Mouse (Mus musculus) T-helper 1 cell (primary cell): ENCODE results near the gene Lrpprc.

Experiments
- in situ Hi-C: fragments of 300-600 bp; cut with MboI, MseI; formaldehyde crosslinking; loops from one replicate; pipeline ENCODE4 v1.15.1; 2025; ENCODE audit warnings: high pct_unique_total_duplicates

The Lrpprc gene

GRCm38 (mm10) chr17:84675204-84675603 lies 115.4 kb downstream of the Lrpprc start:
- in situ Hi-C loops, result loop anchor here (10.0 to 25.0 kb wide), 2 partner anchors 962 to 1110 kb away; no protein-coding TSS in a partner anchor

- in situ Hi-C loops, result loop anchor here (10.0 kb wide), 1 partner anchor 1111 kb away; no protein-coding TSS in a partner anchor
Observed at GRCm38 (mm10) chr17:84674048-84674447, 116.5 kb downstream of the Lrpprc start.

GRCm38 (mm10) chr17:84672376-84673369 lies 117.9 kb downstream of the Lrpprc start:
- in situ Hi-C loops, result loop anchor here (10.0 kb wide), 1 partner anchor 1112 kb away; no protein-coding TSS in a partner anchor

- in situ Hi-C loops, result no loop called here
Observed at GRCm38 (mm10) chr17:84667848-84668247, 122.7 kb downstream of the Lrpprc start.

GRCm38 (mm10) chr17:84665691-84666090 lies 124.9 kb downstream of the Lrpprc start:
- in situ Hi-C loops, result no loop called here

- in situ Hi-C loops, result no loop called here
Observed at GRCm38 (mm10) chr17:84665053-84665452, 125.5 kb downstream of the Lrpprc start.

- in situ Hi-C loops, result no loop called here
Observed at GRCm38 (mm10) chr17:84658951-84659350, 131.6 kb downstream of the Lrpprc start.

- in situ Hi-C loops, result no loop called here
Observed at GRCm38 (mm10) chr17:84658195-84658594, 132.4 kb downstream of the Lrpprc start.

GRCm38 (mm10) chr17:84657782-84658181 lies 132.8 kb downstream of the Lrpprc start:
- in situ Hi-C loops, result no loop called here

GRCm38 (mm10) chr17:84657422-84657732 lies 133.2 kb downstream of the Lrpprc start:
- in situ Hi-C loops, result no loop called here

- in situ Hi-C loops, result no loop called here
Observed at GRCm38 (mm10) chr17:84656653-84657421, 133.8 kb downstream of the Lrpprc start.

GRCm38 (mm10) chr17:84656205-84656604 lies 134.4 kb downstream of the Lrpprc start:
- in situ Hi-C loops, result no loop called here
